Mouse (Mus musculus): ENCODE data around the gene Sacm1l.

DNA sequence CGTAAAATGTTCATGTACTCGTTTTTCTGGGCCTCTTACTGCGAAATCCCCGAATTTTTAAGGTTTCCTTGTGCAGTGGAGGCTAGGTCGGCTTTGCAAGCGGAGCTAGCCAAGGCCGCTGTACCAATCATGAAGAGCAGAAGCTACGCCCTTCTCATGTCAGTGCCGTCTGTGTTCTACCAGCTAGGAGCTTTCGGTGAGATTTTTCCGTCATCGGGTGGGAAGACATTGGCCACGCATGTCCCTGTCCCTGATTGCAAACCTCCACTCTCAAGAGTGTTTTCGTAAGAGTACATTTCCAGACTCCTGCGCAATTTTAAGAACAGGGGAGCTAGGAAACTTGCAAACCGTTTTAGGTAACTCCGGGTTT lies 648 bp upstream of the Sacm1l start:
- TF ChIP-seq CTCF (IDR thresholded peaks at IDR 0.05 in 2 of 3, conservative IDR thresholded peaks at IDR 0.05 in 1 of 3; ENCODE audit: control insufficient read depth in 1 of 3, insufficient read depth in 1 of 3, low read depth in 2 of 3, low read length in 3 of 3, poor library complexity in 1 of 3, severe bottlenecking in 1 of 3): no peak
- TF ChIP-seq SIN3A (IDR thresholded peaks at IDR 0.05; ENCODE audit: low read length): no peak; the same call in 1 of the 2 replicates
- TF ChIP-seq BHLHE40 (IDR thresholded peaks at IDR 0.05; ENCODE audit: borderline replicate concordance, low read depth, low read length): no peak
- no peak for TF ChIP-seq USF2 (IDR thresholded peaks at IDR 0.05; ENCODE audit: borderline replicate concordance in 1 of 2, insufficient read depth in 1 of 2, low read depth in 1 of 2, low read length in 2 of 2)
- no peak for TF ChIP-seq KAT2A (conservative IDR thresholded peaks at IDR 0.05; ENCODE audit: low read depth, low read length)
